In the genomic region with DNA sequence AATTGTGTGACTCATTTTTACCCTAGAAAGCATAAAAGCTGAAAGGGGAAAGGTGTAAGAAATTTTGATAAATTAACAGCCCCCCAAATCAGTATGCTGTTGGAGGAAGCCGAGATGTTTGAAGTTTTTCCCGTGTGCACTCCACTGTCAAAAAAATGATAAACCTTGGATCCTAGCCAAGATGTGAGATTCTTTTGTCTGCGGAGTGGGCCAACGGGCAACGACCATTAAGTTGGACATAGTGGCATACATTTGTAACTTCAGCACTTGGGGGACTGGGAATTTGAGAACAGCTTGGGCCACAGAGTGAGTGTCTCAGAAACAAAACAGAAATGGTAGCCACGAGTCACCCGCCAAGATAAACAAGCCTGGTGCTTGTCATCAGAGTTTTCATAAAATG, we compare ENCODE assay signal across 36 mouse cellular contexts. TPM values are rescaled to one million over a fixed set of nuclear protein-coding genes. Genes with fewer than 3 reads are reported as not detected.
"Had no signal": no experiment of that assay in that cellular context is flagged by ENCODE, and none has a peak within 500 bp of the region (broad histone marks: within the 10 kb centered on the region; RNA-seq: fewer than 3 reads in every experiment).

No protein-coding gene starts in this region.

- H3K9ac ChIP-seq: heart, embryonic 13.5 days; heart, embryonic 15.5 days; hindbrain, embryonic 13.5 days; hindbrain, embryonic 15.5 days; kidney, embryonic 15.5 days; limb, embryonic 12.5 days; liver, embryonic 13.5 days had no signal

- H3K9me3 ChIP-seq: heart, embryonic 10.5 days; heart, embryonic 13.5 days; heart, embryonic 15.5 days; hindbrain, embryonic 13.5 days; hindbrain, embryonic 15.5 days; kidney, embryonic 15.5 days; limb, embryonic 10.5 days; limb, embryonic 12.5 days; liver, embryonic 13.5 days had no signal

- ATAC-seq: hindbrain, postnatal 0 days; intestine, embryonic 16.5 days had no signal

- H3K4me2 ChIP-seq: heart, embryonic 13.5 days; heart, embryonic 15.5 days; hindbrain, embryonic 13.5 days; hindbrain, embryonic 15.5 days; kidney, embryonic 15.5 days; limb, embryonic 12.5 days; liver, embryonic 11.5 days; liver, embryonic 13.5 days had no signal

- H3K27ac ChIP-seq: heart, embryonic 10.5 days; heart, embryonic 13.5 days; heart, embryonic 15.5 days; hindbrain, embryonic 13.5 days; hindbrain, embryonic 15.5 days; hindbrain, postnatal 0 days; kidney, embryonic 15.5 days; kidney, postnatal 0 days; left cerebral cortex, adult 2 months; limb, embryonic 10.5 days; limb, embryonic 12.5 days; liver, embryonic 13.5 days had no signal

- H3K36me3 ChIP-seq: heart, embryonic 15.5 days; hindbrain, embryonic 13.5 days; hindbrain, embryonic 15.5 days; limb, embryonic 12.5 days; liver, embryonic 13.5 days had no signal

- H3K4me3 ChIP-seq: heart, embryonic 10.5 days; heart, embryonic 13.5 days; heart, embryonic 15.5 days; hindbrain, embryonic 13.5 days; hindbrain, embryonic 15.5 days; kidney, embryonic 15.5 days; left cerebral cortex, adult 2 months; limb, embryonic 10.5 days; limb, embryonic 12.5 days; liver, embryonic 13.5 days had no signal

- DNase-seq: gastrocnemius, postnatal 14 days; gastrocnemius, postnatal 36 days; heart, adult 18-20 months; heart, postnatal 14 days; heart, postnatal 36 days; kidney, adult 11 months; kidney, adult 2 months; kidney, adult 9 months; kidney, postnatal 14 days; kidney, postnatal 36 days; liver; liver, embryonic 13.5 days had no signal

RNA-seq across cellular contexts. Expression of gene Tuba3a, which starts 31.2 kb away (rescaled TPM):
- total RNA-seq: gastrocnemius, adult 8-10 months; gastrocnemius, postnatal 14 days; gastrocnemius, postnatal 36 days; heart, adult 18-20 months; heart, adult 8-10 months; heart, postnatal 14 days; heart, postnatal 36 days; hematopoietic stem cell, adult 5-6 weeks; hindbrain, postnatal 0 days; layer of hippocampus, adult 18-20 months; layer of hippocampus, postnatal 10 days; layer of hippocampus, postnatal 25 days; left cerebral cortex, adult 2 months; left cerebral cortex, postnatal 14 days; left cerebral cortex, postnatal 36 days had no signal
- polyA plus RNA-seq: frontal cortex, adult 2 months; heart, postnatal 0 days; hindbrain, embryonic 11.5 days; hindbrain, embryonic 13.5 days; hindbrain, embryonic 15.5 days; hindbrain, postnatal 0 days; liver, embryonic 11.5 days; liver, embryonic 13.5 days had no signal
